Mouse (Mus musculus) MEL (cell line): ENCODE measurements at regions not wholly inside any gene's neighbourhood (a gene's known extent, or its start where the extent isn't known, plus 50 kb on each side); places are given as distances from the start of the nearest gene placed in this dataset.

Source experiments
- DNase-seq: peaks from one replicate; pipeline ENCODE4 v3.0.0; 2011; ENCODE audit warnings: low read depth, low spot score
- H3K27ac ChIP-seq: 2 replicates; pipeline ENCODE4 v1.5.1; 2012; ENCODE audit warnings: low read depth, mild to moderate bottlenecking, control low read depth, low read length, moderate library complexity; ENCODE audit not compliant: control insufficient read depth
- H3K27me3 ChIP-seq, 2 experiments: fragments of 150-350 bp in 1 of 2; sonication (generic) in 1 of 2; 2 replicates each; pipeline ENCODE4 v1.6.1; 2012; ENCODE audit warnings: low read length in 2 of 2, mild to moderate bottlenecking in 2 of 2, improper control_type of control experiment in 1 of 2, moderate library complexity in 1 of 2; ENCODE audit not compliant: insufficient read depth in 2 of 2, control insufficient read depth in 1 of 2
- H3K36me3 ChIP-seq, 2 experiments: 2 replicates each; pipeline ENCODE4 v1.6.1; 2012 to 2014; ENCODE audit warnings: low read length in 2 of 2, improper control_type of control experiment in 1 of 2, inconsistent platforms in 1 of 2, mild to moderate bottlenecking in 1 of 2; ENCODE audit not compliant: insufficient read depth in 2 of 2, control insufficient read depth in 1 of 2
- H3K4me1 ChIP-seq, 2 experiments: fragments of 150-350 bp in 1 of 2; sonication (generic) in 1 of 2; 2 replicates each; pipeline ENCODE4 v1.6.1; 2012; ENCODE audit warnings: low read length in 2 of 2, improper control_type of control experiment in 1 of 2, mild to moderate bottlenecking in 1 of 2; ENCODE audit not compliant: insufficient read depth in 2 of 2, control insufficient read depth in 1 of 2
- H3K4me3 ChIP-seq, 2 experiments: fragments of 150-350 bp in 1 of 2; sonication (generic) in 1 of 2; 2 replicates each; pipeline ENCODE4 v1.5.1; 2012; ENCODE audit warnings: low read depth in 2 of 2, low read length in 2 of 2, mild to moderate bottlenecking in 2 of 2, moderate library complexity in 2 of 2, control low read depth in 1 of 2, improper control_type of control experiment in 1 of 2; ENCODE audit not compliant: control insufficient read depth in 1 of 2, insufficient read depth in 1 of 2
- H3K79me2 ChIP-seq: 2 replicates; pipeline ENCODE4 v1.6.1; 2012; ENCODE audit warnings: mild to moderate bottlenecking, low read length, moderate library complexity; ENCODE audit not compliant: control insufficient read depth, poor library complexity, insufficient read depth
- H3K9ac ChIP-seq: 2 replicates; pipeline ENCODE4 v1.6.1; 2012; ENCODE audit warnings: low read depth, mild to moderate bottlenecking, control low read depth, low read length, moderate library complexity; ENCODE audit not compliant: control insufficient read depth, poor library complexity, severe bottlenecking
- H3K9me3 ChIP-seq: fragments of 150-350 bp; sonication (generic); replicated peaks from 2 replicates; pipeline ENCODE4 v1.6.1; 2012; ENCODE audit warnings: mild to moderate bottlenecking, low read length, improper control_type of control experiment, moderate library complexity; ENCODE audit not compliant: insufficient read depth
- BHLHE40 ChIP-seq: IDR thresholded peaks from 2 replicates; pipeline ENCODE4 v1.6.1; 2012; ENCODE audit warnings: low read depth, mild to moderate bottlenecking, inconsistent platforms, low read length, improper control_type of control experiment, borderline replicate concordance
- CHD1 ChIP-seq: IDR thresholded peaks from 2 replicates; pipeline ENCODE4 v1.6.1; 2012; ENCODE audit warnings: low read depth, mild to moderate bottlenecking, inconsistent platforms, low read length, improper control_type of control experiment
- CTCF ChIP-seq, 3 experiments: IDR thresholded peaks in 2 of 3; conservative IDR thresholded peaks in 1 of 3; 2 replicates each; pipeline ENCODE4 v1.5.1; 2011 to 2012; ENCODE audit warnings: low read length in 3 of 3, low read depth in 2 of 3, mild to moderate bottlenecking in 2 of 3, improper control_type of control experiment in 1 of 3, inconsistent platforms in 1 of 3, mixed read lengths in 1 of 3, moderate library complexity in 1 of 3; ENCODE audit not compliant: control insufficient read depth in 1 of 3, insufficient read depth in 1 of 3, poor library complexity in 1 of 3, severe bottlenecking in 1 of 3
- ELF1 ChIP-seq: IDR thresholded peaks from 2 replicates; pipeline ENCODE4 v1.6.1; 2014; ENCODE audit warnings: low read depth, mild to moderate bottlenecking, inconsistent platforms, low read length, improper control_type of control experiment, moderate library complexity
- EP300 ChIP-seq, 2 experiments: IDR thresholded peaks; 2 replicates each; pipeline ENCODE4 v1.6.1; 2011; ENCODE audit warnings: improper control_type of control experiment in 2 of 2, low read length in 2 of 2, low read depth in 1 of 2, mild to moderate bottlenecking in 1 of 2
- ETS1 ChIP-seq: IDR thresholded peaks from 2 replicates; pipeline ENCODE4 v1.6.1; 2012; ENCODE audit warnings: low read depth, mild to moderate bottlenecking, inconsistent platforms, low read length, improper control_type of control experiment, moderate library complexity
- GATA1 ChIP-seq: IDR thresholded peaks from 2 replicates; pipeline ENCODE4 v1.6.1; 2011; ENCODE audit warnings: low read depth, low read length, improper control_type of control experiment
- HCFC1 ChIP-seq: IDR thresholded peaks from 2 replicates; pipeline ENCODE4 v1.6.1; 2012; ENCODE audit warnings: low read depth, mild to moderate bottlenecking, inconsistent platforms, low read length, improper control_type of control experiment, moderate library complexity
- KAT2A ChIP-seq: conservative IDR thresholded peaks from 2 replicates; pipeline ENCODE4 v1.6.1; 2012; ENCODE audit warnings: low read depth, low read length, improper control_type of control experiment, inconsistent platforms
- MAFK ChIP-seq: IDR thresholded peaks from 2 replicates; pipeline ENCODE4 v1.6.1; 2011; ENCODE audit warnings: low read depth, mild to moderate bottlenecking, low read length, improper control_type of control experiment, borderline replicate concordance
- MAX ChIP-seq: IDR thresholded peaks from 2 replicates; pipeline ENCODE4 v1.6.1; 2011; ENCODE audit warnings: low read length, improper control_type of control experiment
- MAZ ChIP-seq: IDR thresholded peaks from 2 replicates; pipeline ENCODE4 v1.6.1; 2012; ENCODE audit warnings: low read depth, mild to moderate bottlenecking, inconsistent platforms, low read length, improper control_type of control experiment
- MXI1 ChIP-seq: IDR thresholded peaks from 2 replicates; pipeline ENCODE4 v1.6.1; 2011; ENCODE audit warnings: mild to moderate bottlenecking, low read depth, low read length, improper control_type of control experiment
- NELFE ChIP-seq: IDR thresholded peaks from 2 replicates; pipeline ENCODE4 v1.6.1; 2011; ENCODE audit warnings: low read depth, low read length, improper control_type of control experiment
- NRF1 ChIP-seq: IDR thresholded peaks from 2 replicates; pipeline ENCODE4 v1.6.1; 2014; ENCODE audit warnings: low read depth, mild to moderate bottlenecking, inconsistent platforms, low read length, improper control_type of control experiment, moderate library complexity; ENCODE audit not compliant: poor library complexity, insufficient read depth, severe bottlenecking
- POLR2A ChIP-seq, 2 experiments: IDR thresholded peaks; 2 replicates each; pipeline ENCODE4 v1.6.1; 2011 to 2012; ENCODE audit warnings: low read length in 2 of 2, mild to moderate bottlenecking in 2 of 2, control low read depth in 1 of 2, improper control_type of control experiment in 1 of 2, low read depth in 1 of 2, moderate library complexity in 1 of 2; ENCODE audit not compliant: control insufficient read depth in 1 of 2, insufficient read depth in 1 of 2, poor library complexity in 1 of 2
- POLR2AphosphoS5 ChIP-seq: IDR thresholded peaks from 2 replicates; pipeline ENCODE4 v1.6.1; 2012; ENCODE audit warnings: low read depth, borderline replicate concordance, mild to moderate bottlenecking, inconsistent platforms, low read length, moderate library complexity, mixed read lengths
- RAD21 ChIP-seq: IDR thresholded peaks from 2 replicates; pipeline ENCODE4 v1.6.1; 2011; ENCODE audit warnings: mild to moderate bottlenecking, low read depth, low read length, improper control_type of control experiment
- RCOR1 ChIP-seq: IDR thresholded peaks from 2 replicates; pipeline ENCODE4 v1.6.1; 2012; ENCODE audit warnings: low read depth, mild to moderate bottlenecking, inconsistent platforms, low read length, improper control_type of control experiment
- TAL1 ChIP-seq: IDR thresholded peaks from 2 replicates; pipeline ENCODE4 v1.6.1; 2012; ENCODE audit warnings: mild to moderate bottlenecking, inconsistent platforms, low read length, moderate library complexity, mixed read lengths
- TBP ChIP-seq: IDR thresholded peaks from 2 replicates; pipeline ENCODE4 v1.8.0; 2011; ENCODE audit warnings: low read depth, low read length, improper control_type of control experiment
- TCF12 ChIP-seq: IDR thresholded peaks from 2 replicates; pipeline ENCODE4 v1.6.1; 2014; ENCODE audit warnings: low read depth, mild to moderate bottlenecking, inconsistent platforms, low read length, improper control_type of control experiment, moderate library complexity
- UBTF ChIP-seq: IDR thresholded peaks from 2 replicates; pipeline ENCODE4 v1.6.1; 2012; ENCODE audit warnings: low read depth, mild to moderate bottlenecking, inconsistent platforms, low read length, improper control_type of control experiment, moderate library complexity, borderline replicate concordance; ENCODE audit not compliant: insufficient read depth
- ZMIZ1 ChIP-seq: IDR thresholded peaks from 2 replicates; pipeline ENCODE4 v1.6.1; 2012; ENCODE audit warnings: low read depth, mild to moderate bottlenecking, inconsistent platforms, low read length, improper control_type of control experiment, moderate library complexity

- H3K4me3 ChIP-seq = no peak overlapping the region
- H3K36me3 ChIP-seq = no peaks in the 10 kb centered on the region
- no peaks in the 10 kb centered on the region for H3K79me2 ChIP-seq
- no peak overlapping the region for H3K27ac ChIP-seq
- no peak for DNase-seq
- no peaks in the 10 kb centered on the region for H3K27me3 ChIP-seq
- no peaks in the 10 kb centered on the region for H3K9me3 ChIP-seq
- no peaks in the 10 kb centered on the region for H3K4me1 ChIP-seq
- TF ChIP-seq MXI1 (no peak), ZMIZ1 (no peak), MAFK (no peak), EP300 (IDR thresholded peaks at IDR 0.05; ENCODE audit: low read depth in 1 of 2, low read length in 2 of 2) (no peak), CHD1 (no peak), RAD21 (no peak), BHLHE40 (no peak)
- TF ChIP-seq, all 39 proteins: peak for 0
- no peak overlapping the region for H3K9ac ChIP-seq
Observed at GRCm38 (mm10) chr4:12334429-12334828, 162.6 kb upstream of the Fam92a start.

GRCm38 (mm10) chr4:12316024-12316423, 144.2 kb upstream of the Fam92a start:
- TF ChIP-seq ELF1 = no peak
- no peak for TF ChIP-seq POLR2A (IDR thresholded peaks at IDR 0.05; ENCODE audit: control insufficient read depth in 1 of 2, insufficient read depth in 1 of 2, low read depth in 1 of 2, low read length in 2 of 2, poor library complexity in 1 of 2)
- no peak for TF ChIP-seq TBP
- TF ChIP-seq NELFE = no peak
- no peak for TF ChIP-seq MAZ
- no peak for TF ChIP-seq MAX
- no peak for TF ChIP-seq MXI1
- no peak for TF ChIP-seq EP300 (IDR thresholded peaks at IDR 0.05; ENCODE audit: low read depth in 1 of 2, low read length in 2 of 2)
- no peak for TF ChIP-seq ETS1
- no peak for TF ChIP-seq POLR2AphosphoS5
- no peak for TF ChIP-seq NRF1
- TF ChIP-seq RAD21 = no peak
- no peak overlapping the region for H3K9ac ChIP-seq
- H3K36me3 ChIP-seq = no peaks in the 10 kb centered on the region
- H3K27ac ChIP-seq = no peak overlapping the region
- no peaks in the 10 kb centered on the region for H3K4me1 ChIP-seq
- H3K27me3 ChIP-seq = no peaks in the 10 kb centered on the region
- H3K9me3 ChIP-seq = no peaks in the 10 kb centered on the region
- no peak for DNase-seq
- no peaks in the 10 kb centered on the region for H3K79me2 ChIP-seq
- no peak overlapping the region for H3K4me3 ChIP-seq

GRCm38 (mm10) chr4:12308332-12308731, 136.5 kb upstream of the Fam92a start:
- Histone ChIP-seq H3K9me3 (no peaks in the 10 kb centered on the region), H3K27me3 (no peaks in the 10 kb centered on the region), H3K4me3 (no peak overlapping the region), H3K9ac (no peak overlapping the region), H3K4me1 (no peaks in the 10 kb centered on the region), H3K36me3 (no peaks in the 10 kb centered on the region), H3K27ac (no peak overlapping the region), H3K79me2 (no peaks in the 10 kb centered on the region)
- TF ChIP-seq UBTF (no peak), NELFE (no peak), CHD1 (no peak), RAD21 (no peak), RCOR1 (no peak), TBP (no peak), KAT2A (no peak), MAFK (no peak), GATA1 (no peak), HCFC1 (no peak), TCF12 (no peak), NRF1 (no peak), TAL1 (no peak), CTCF (IDR thresholded peaks at IDR 0.05 in 2 of 3, conservative IDR thresholded peaks at IDR 0.05 in 1 of 3; ENCODE audit: control insufficient read depth in 1 of 3, insufficient read depth in 1 of 3, low read depth in 2 of 3, low read length in 3 of 3, poor library complexity in 1 of 3, severe bottlenecking in 1 of 3) (no peak)
- no peak for DNase-seq
